Mouse (Mus musculus) midbrain, embryonic 12.5 days (tissue): ENCODE results near the gene Ankrd65. TPM values are rescaled to one million over a fixed set of nuclear protein-coding genes. Genes with fewer than 3 reads are reported as not detected.

Experiments
- ATAC-seq: fragments of 200-750 bp; cut with Nextera tagmentation; 2 replicates; pipeline ENCODE4 v1.8.0; 2017; ENCODE audit warnings: low read depth, moderate TSS enrichment, moderate library complexity; ENCODE audit not compliant: low FRiP score
- H3K27ac ChIP-seq: fragments of 300-500 bp; sonication (generic); replicated peaks from 2 replicates; pipeline ENCODE4 v1.5.1; 2016; ENCODE audit warnings: mild to moderate bottlenecking
- H3K27me3 ChIP-seq: fragments of 300-500 bp; sonication (generic); 2 replicates; pipeline ENCODE4 v1.6.1; 2016; ENCODE audit warnings: mild to moderate bottlenecking
- H3K36me3 ChIP-seq: fragments of 300-500 bp; sonication (generic); 2 replicates; pipeline ENCODE4 v1.6.1; 2016
- H3K4me1 ChIP-seq: fragments of 300-500 bp; sonication (generic); 2 replicates; pipeline ENCODE4 v1.6.1; 2016
- H3K4me2 ChIP-seq: fragments of 300-500 bp; sonication (generic); replicated peaks from 2 replicates; pipeline ENCODE4 v1.6.1; 2016; ENCODE audit warnings: mild to moderate bottlenecking, moderate library complexity
- H3K4me3 ChIP-seq: fragments of 300-500 bp; sonication (generic); 2 replicates; pipeline ENCODE4 v1.5.1; 2016; ENCODE audit warnings: mild to moderate bottlenecking
- H3K9ac ChIP-seq: fragments of 300-500 bp; sonication (generic); replicated peaks from 2 replicates; pipeline ENCODE4 v1.6.1; 2016; ENCODE audit warnings: mild to moderate bottlenecking, moderate library complexity
- H3K9me3 ChIP-seq: fragments of 300-500 bp; sonication (generic); 2 replicates; pipeline ENCODE4 v1.6.1; 2016; ENCODE audit warnings: mild to moderate bottlenecking
- WGBS: fragments of 180-500 bp; shearing (Covaris S2); methylation state at CpG from one replicate; pipeline ENCODE4 v1.1.7; 2016; 5-methylcytosine and 5-hydroxymethylcytosine counted together
- microRNA-seq: library from miRNA; unstranded; fragments of <30 nt; microRNA quantifications from one replicate; pipeline ENCODE4, GENCODE M21; 2017
- polyA plus RNA-seq: library from polyadenylated mRNA; unstranded; fragments of >200 nt; fragmentation: Nextera tagmentation; extraction: Ambion mirVana; gene quantifications from 2 replicates; pipeline ENCODE4 v1.2.1, GENCODE M21; 2016

Ankrd65 gene
- polyA plus RNA-seq, 1 experiment from 2014 or later: not detected

- WGBS: 45% methylated on average over 38 of the region's 38 CpGs
- H3K9me3 ChIP-seq: no peaks in the 10 kb centered on the region
- peaks cover 32% of the 10 kb centered on the region for H3K4me1 ChIP-seq
- H3K4me3 ChIP-seq: peak overlapping the region; percentile 42
- no peak for ATAC-seq
- no peak overlapping the region for H3K27ac ChIP-seq
- 0 out of 2 replicates have a peak, but pooled peaks cover 5% of the 10 kb centered on the region for H3K36me3 ChIP-seq
- peak overlapping the region; percentile 70 for H3K4me2 ChIP-seq
- peaks cover 14% of the 10 kb centered on the region for H3K27me3 ChIP-seq
- no peak overlapping the region for H3K9ac ChIP-seq
Measured at GRCm38 (mm10) chr4:155841651-155842270, 51.5 kb downstream of the Ankrd65 start.

GRCm38 (mm10) chr4:155843231-155843630 is 53.0 kb downstream of the Ankrd65 start:
- 95% methylated on average over 5 of the region's 5 CpGs for WGBS
- Histone ChIP-seq H3K36me3 (0 out of 2 replicates have a peak, but pooled peaks cover 5% of the 10 kb centered on the region), H3K4me1 (peaks cover 40% of the 10 kb centered on the region), H3K4me2 (no peak overlapping the region), H3K9ac (no peak overlapping the region), H3K27ac (no peak overlapping the region), H3K4me3 (no peak overlapping the region), H3K27me3 (peaks cover 14% of the 10 kb centered on the region), H3K9me3 (no peaks in the 10 kb centered on the region)
- no peak for ATAC-seq

DNA sequence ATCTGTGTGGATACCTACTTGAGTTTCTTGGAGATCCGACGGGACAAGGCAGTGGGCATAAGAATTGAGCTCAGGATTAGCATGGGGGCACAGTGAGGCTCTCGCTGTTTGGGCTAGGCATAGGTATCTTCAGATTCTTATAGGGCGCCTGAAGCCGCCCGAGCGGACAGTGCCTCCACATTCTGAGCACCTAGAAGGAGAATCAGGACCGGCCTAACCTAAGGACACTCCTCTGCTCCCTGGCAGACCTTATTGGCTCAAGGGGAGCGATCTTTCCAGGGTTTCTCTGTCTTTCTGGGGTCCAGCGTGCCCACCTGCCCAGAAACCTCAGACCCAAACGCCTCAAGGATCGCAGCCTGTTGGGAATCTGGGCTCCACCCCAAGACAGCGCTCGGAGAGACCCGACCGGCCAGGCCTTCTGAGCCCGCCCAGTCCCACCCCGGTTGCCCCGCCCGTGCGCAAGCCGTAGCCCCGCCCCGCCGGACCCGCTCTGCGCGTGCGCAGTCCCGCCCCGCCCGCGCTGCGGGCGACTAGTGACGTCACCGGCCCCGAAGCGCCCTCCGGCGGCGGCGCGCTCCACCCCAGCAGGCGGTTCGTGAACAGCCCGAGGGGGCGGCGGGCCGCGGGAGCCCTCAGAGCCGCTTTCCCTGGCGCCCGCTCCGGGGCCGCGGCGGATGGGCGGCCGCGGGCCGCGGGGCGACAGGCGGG is 56.8 kb downstream of the Ankrd65 start, which contains the start of gene Dvl1:
Gene Dvl1 (plus strand): TSS at position 532 of the 708 bp plus-strand sequence.
- Histone ChIP-seq H3K4me1 (peaks cover 31% of the 10 kb centered on the region), H3K27me3 (peaks cover under 1% of the 10 kb centered on the region), H3K9ac (peak within 1 kb of the TSS; percentile 90), H3K9me3 (no peaks in the 10 kb centered on the region), H3K4me3 (peak within 1 kb of the TSS; percentile 85), H3K36me3 (0 out of 2 replicates have a peak, but pooled peaks cover 5% of the 10 kb centered on the region), H3K4me2 (peak within 1 kb of the TSS; percentile 96), H3K27ac (peak within 1 kb of the TSS; percentile 77)
- ATAC-seq: peak; percentile 91
- WGBS: 3% methylated on average over 35 of the region's 65 CpGs

- peak overlapping the region; percentile 85 for H3K4me3 ChIP-seq
- H3K9ac ChIP-seq: peak overlapping the region; percentile 90
- H3K27me3 ChIP-seq: no peaks in the 10 kb centered on the region
- H3K27ac ChIP-seq: peak overlapping the region; percentile 69
- peak overlapping the region; percentile 96 for H3K4me2 ChIP-seq
- WGBS: 2% methylated on average over 41 of the region's 69 CpGs
- 0 out of 2 replicates have a peak, but pooled peaks cover 5% of the 10 kb centered on the region for H3K36me3 ChIP-seq
- peaks cover 31% of the 10 kb centered on the region for H3K4me1 ChIP-seq
- ATAC-seq: peak; percentile 32
- H3K9me3 ChIP-seq: no peaks in the 10 kb centered on the region
Measured at GRCm38 (mm10) chr4:155847591-155848352, 57.5 kb downstream of the Ankrd65 start.

- Histone ChIP-seq H3K4me2 (peak overlapping the region; percentile 96), H3K4me3 (peak overlapping the region; percentile 85), H3K9ac (peak overlapping the region; percentile 90), H3K4me1 (peaks cover 31% of the 10 kb centered on the region), H3K27ac (no peak overlapping the region), H3K27me3 (no peaks in the 10 kb centered on the region), H3K36me3 (peaks cover 12% of the 10 kb centered on the region; the same call in 1 of the 2 replicates), H3K9me3 (no peaks in the 10 kb centered on the region)
- ATAC-seq: no peak
- WGBS: 59% methylated on average over 7 of the region's 7 CpGs
Measured at GRCm38 (mm10) chr4:155848434-155849095, 58.3 kb downstream of the Ankrd65 start.

Small RNAs within 50 kb of the gene (microRNA-seq; reads per million reads assigned to microRNA genes)
- not detected for gene Gm27743

Other genes starting within 250 kb of the Ankrd65 start
- gene Nadk, start 228.1 kb upstream of the Ankrd65 start, polyA plus RNA-seq: 92.5 and 96.6 TPM in 2 replicates
- gene Slc35e2, start 189.0 kb upstream of the Ankrd65 start, polyA plus RNA-seq: 15.4 and 17.1 TPM in 2 replicates
- gene Cdk11b, start 165.6 kb upstream of the Ankrd65 start, polyA plus RNA-seq: 84.0 and 84.9 TPM in 2 replicates
- gene Gm10563, start 145.0 kb upstream of the Ankrd65 start, polyA plus RNA-seq: not detected in 2 replicates
- 4.4 and 5.7 TPM in 2 replicates for gene Mmp23, start 137.1 kb upstream of the Ankrd65 start, polyA plus RNA-seq
- 32.7 and 35.0 TPM in 2 replicates for gene Mib2, start 121.2 kb upstream of the Ankrd65 start, polyA plus RNA-seq
- 5.7 and 7.0 TPM in 2 replicates for gene Fndc10, start 96.1 kb upstream of the Ankrd65 start, polyA plus RNA-seq
- 140 TPM in 2 replicates for gene Ssu72, start 85.6 kb upstream of the Ankrd65 start, polyA plus RNA-seq
- 4.2 and 4.7 TPM in 2 replicates for gene Tmem240, start 55.6 kb upstream of the Ankrd65 start, polyA plus RNA-seq
- 87.1 and 97.3 TPM in 2 replicates for gene Atad3a, start 29.3 kb upstream of the Ankrd65 start, polyA plus RNA-seq
- gene Vwa1, start 15.7 kb upstream of the Ankrd65 start, polyA plus RNA-seq: 13.9 and 14.6 TPM in 2 replicates
- 0.38 and 0.63 TPM in 2 replicates for gene Tmem88b, start 4.6 kb upstream of the Ankrd65 start, polyA plus RNA-seq
- gene Mrpl20, start 12.4 kb downstream of the Ankrd65 start, polyA plus RNA-seq: 207 and 220 TPM in 2 replicates
- gene Ccnl2, start 22.1 kb downstream of the Ankrd65 start, polyA plus RNA-seq: 206 and 218 TPM in 2 replicates
- 130 and 136 TPM in 2 replicates for gene Aurkaip1, start 40.8 kb downstream of the Ankrd65 start, polyA plus RNA-seq
- gene Mxra8, start 49.2 kb downstream of the Ankrd65 start, polyA plus RNA-seq: 31.9 and 36.0 TPM in 2 replicates
- 8.4 and 9.8 TPM in 2 replicates for gene Dvl1, start 57.0 kb downstream of the Ankrd65 start, polyA plus RNA-seq
- 0.51 and 0.57 TPM in 2 replicates for gene Tas1r3, start 72.9 kb downstream of the Ankrd65 start, polyA plus RNA-seq
- gene Cptp, start 79.0 kb downstream of the Ankrd65 start, polyA plus RNA-seq: 21.7 and 23.5 TPM in 2 replicates
- gene Ints11, start 79.1 kb downstream of the Ankrd65 start, polyA plus RNA-seq: 88.3 and 95.4 TPM in 2 replicates
- 47.7 and 51.9 TPM in 2 replicates for gene Pusl1, start 101.3 kb downstream of the Ankrd65 start, polyA plus RNA-seq
- 54.6 and 61.2 TPM in 2 replicates for gene Acap3, start 101.4 kb downstream of the Ankrd65 start, polyA plus RNA-seq
- gene Ube2j2, start 153.4 kb downstream of the Ankrd65 start, polyA plus RNA-seq: 159 and 161 TPM in 2 replicates
- gene C1qtnf12, start 171.9 kb downstream of the Ankrd65 start, polyA plus RNA-seq: 16.0 and 18.1 TPM in 2 replicates
- gene B3galt6, start 202.2 kb downstream of the Ankrd65 start, polyA plus RNA-seq: 19.1 and 23.0 TPM in 2 replicates
- gene Sdf4, start 202.4 kb downstream of the Ankrd65 start, polyA plus RNA-seq: 120 and 130 TPM in 2 replicates
- gene Tnfrsf4, start 223.4 kb downstream of the Ankrd65 start, polyA plus RNA-seq: 0.52 and 0.77 TPM in 2 replicates
- 2.2 and 2.4 TPM in 2 replicates for gene Tnfrsf18, start 235.7 kb downstream of the Ankrd65 start, polyA plus RNA-seq